Mouse (Mus musculus) heart, embryonic 15.5 days (tissue): Measurements from ENCODE around the gene Tspan13. TPM values are rescaled to one million over a fixed set of nuclear protein-coding genes. Genes with fewer than 3 reads are reported as not detected.

ENCODE experiments used
- ATAC-seq: fragments of 200-750 bp; cut with Nextera tagmentation; replicated peaks from 2 replicates; pipeline ENCODE4 v1.8.0; 2017; ENCODE audit warnings: low read depth, moderate TSS enrichment; ENCODE audit not compliant: insufficient number of reproducible peaks, insufficient read depth, low FRiP score
- H3K27ac ChIP-seq: fragments of 300-500 bp; sonication (generic); 2 replicates; pipeline ENCODE4 v1.5.1; 2015; ENCODE audit warnings: mild to moderate bottlenecking, inconsistent platforms
- H3K27me3 ChIP-seq: fragments of 300-500 bp; sonication (generic); 2 replicates; pipeline ENCODE4 v1.6.1; 2015; ENCODE audit warnings: inconsistent platforms
- H3K36me3 ChIP-seq: fragments of 300-500 bp; sonication (generic); 2 replicates; pipeline ENCODE4 v1.6.1; 2015; ENCODE audit warnings: mild to moderate bottlenecking, inconsistent platforms
- H3K4me1 ChIP-seq: fragments of 300-500 bp; sonication (generic); replicated peaks from 2 replicates; pipeline ENCODE4 v1.6.1; 2015; ENCODE audit warnings: inconsistent platforms
- H3K4me2 ChIP-seq: fragments of 300-500 bp; sonication (generic); 2 replicates; pipeline ENCODE4 v1.6.1; 2015; ENCODE audit warnings: inconsistent platforms, mild to moderate bottlenecking, moderate library complexity
- H3K4me3 ChIP-seq: fragments of 300-500 bp; sonication (generic); 2 replicates; pipeline ENCODE4 v1.5.1; 2015; ENCODE audit warnings: mild to moderate bottlenecking, inconsistent platforms
- H3K9ac ChIP-seq: fragments of 300-500 bp; sonication (generic); 2 replicates; pipeline ENCODE4 v1.6.1; 2015; ENCODE audit warnings: mild to moderate bottlenecking, inconsistent platforms
- H3K9me3 ChIP-seq: fragments of 300-500 bp; sonication (generic); replicated peaks from 2 replicates; pipeline ENCODE4 v1.6.1; 2016; ENCODE audit warnings: inconsistent platforms
- WGBS: fragments of 180-500 bp; shearing (Covaris S2); methylation state at CpG from one replicate; pipeline ENCODE4 v1.1.7; 2015; ENCODE audit warnings: mixed read lengths; 5-methylcytosine and 5-hydroxymethylcytosine counted together
- polyA plus RNA-seq: library from polyadenylated mRNA; unstranded; fragments of >200 nt; fragmentation: Nextera tagmentation; extraction: Ambion mirVana; gene quantifications from 2 replicates; pipeline ENCODE4 v1.2.1, GENCODE M21; 2015

Tspan13 gene
- polyA plus RNA-seq, 1 experiment from 2014 or later = 57.9 TPM

DNA sequence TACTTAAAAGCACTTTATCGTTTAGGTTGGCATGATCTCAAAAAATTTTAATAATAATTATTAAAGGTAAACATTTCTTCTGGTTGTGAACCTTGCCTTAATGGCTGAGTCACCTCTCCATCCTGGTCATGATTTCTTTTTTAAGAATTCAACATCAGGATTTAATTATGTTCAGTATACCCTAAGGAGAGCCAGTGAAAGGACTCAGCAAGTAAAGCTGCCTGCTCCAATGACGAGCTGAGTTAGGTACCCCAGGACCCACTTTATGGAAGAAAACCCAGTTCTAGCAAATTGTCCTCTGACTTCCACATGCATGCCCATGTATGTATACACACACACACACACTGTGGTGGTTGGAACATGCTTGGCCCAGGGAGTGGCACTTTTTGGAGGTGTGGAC, 5.3 kb upstream of the Tspan13 start:
- no peak overlapping the region for H3K4me3 ChIP-seq
- no peak overlapping the region for H3K9ac ChIP-seq
- H3K36me3 ChIP-seq = no peaks in the 10 kb centered on the region
- H3K9me3 ChIP-seq = no peaks in the 10 kb centered on the region
- no peak overlapping the region for H3K27ac ChIP-seq
- H3K4me1 ChIP-seq = no peaks in the 10 kb centered on the region
- no peak for ATAC-seq
- 80% methylated on average over 2 of the region's 2 CpGs for WGBS
- no peaks in the 10 kb centered on the region for H3K27me3 ChIP-seq
- no peak overlapping the region for H3K4me2 ChIP-seq

DNA sequence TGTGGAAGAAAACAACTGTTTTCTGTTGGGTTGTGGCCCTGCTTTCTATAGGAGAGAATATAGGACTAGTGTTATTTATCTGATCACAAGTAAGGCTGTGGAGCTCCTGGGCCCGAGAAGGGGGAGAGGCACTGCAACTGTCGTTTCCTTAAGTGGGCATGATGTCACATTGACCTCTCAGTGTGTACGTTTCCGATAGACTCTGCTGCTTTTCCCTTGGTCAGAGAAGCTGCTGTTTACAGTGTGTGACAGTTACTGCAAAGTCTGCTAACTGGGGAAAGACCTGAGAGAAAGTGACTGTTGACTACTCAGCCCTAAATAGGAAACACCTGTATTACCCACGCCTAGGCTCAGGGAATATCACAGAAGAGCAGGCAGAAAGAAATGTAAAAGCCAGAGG, 3.9 kb upstream of the Tspan13 start:
- Histone ChIP-seq H3K4me3 (no peak overlapping the region), H3K27me3 (no peaks in the 10 kb centered on the region), H3K9ac (no peak overlapping the region), H3K9me3 (no peaks in the 10 kb centered on the region), H3K4me1 (no peaks in the 10 kb centered on the region), H3K27ac (no peak overlapping the region), H3K4me2 (no peak overlapping the region), H3K36me3 (no peaks in the 10 kb centered on the region)
- no peak for ATAC-seq
- WGBS = 17% methylated on average over 5 of the region's 5 CpGs

DNA sequence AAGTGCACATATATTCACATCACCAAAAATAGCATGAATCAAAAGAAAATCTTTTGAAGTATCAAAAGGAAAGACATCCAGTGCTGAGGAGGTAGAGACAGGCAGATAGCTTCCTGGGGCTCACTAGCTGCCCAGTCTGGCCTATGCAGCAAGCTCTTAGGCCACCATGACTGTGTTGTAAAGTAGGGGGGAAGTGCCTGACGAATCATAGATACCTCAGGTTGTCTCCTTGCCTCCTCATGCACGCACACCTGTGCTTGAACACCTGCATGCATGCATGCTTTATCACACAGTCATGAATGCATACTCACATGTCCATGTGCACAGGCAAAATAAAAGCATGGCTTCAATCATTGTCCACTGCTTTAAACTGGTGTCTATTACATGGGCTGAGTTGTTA, 2.4 kb upstream of the Tspan13 start:
- Histone ChIP-seq H3K4me2 (no peak overlapping the region), H3K9me3 (no peaks in the 10 kb centered on the region), H3K27ac (no peak overlapping the region), H3K36me3 (no peaks in the 10 kb centered on the region), H3K4me1 (peaks cover 10% of the 10 kb centered on the region), H3K27me3 (no peaks in the 10 kb centered on the region), H3K4me3 (no peak overlapping the region), H3K9ac (no peak overlapping the region)
- ATAC-seq = no peak
- WGBS = 69% methylated on average over 2 of the region's 2 CpGs

DNA sequence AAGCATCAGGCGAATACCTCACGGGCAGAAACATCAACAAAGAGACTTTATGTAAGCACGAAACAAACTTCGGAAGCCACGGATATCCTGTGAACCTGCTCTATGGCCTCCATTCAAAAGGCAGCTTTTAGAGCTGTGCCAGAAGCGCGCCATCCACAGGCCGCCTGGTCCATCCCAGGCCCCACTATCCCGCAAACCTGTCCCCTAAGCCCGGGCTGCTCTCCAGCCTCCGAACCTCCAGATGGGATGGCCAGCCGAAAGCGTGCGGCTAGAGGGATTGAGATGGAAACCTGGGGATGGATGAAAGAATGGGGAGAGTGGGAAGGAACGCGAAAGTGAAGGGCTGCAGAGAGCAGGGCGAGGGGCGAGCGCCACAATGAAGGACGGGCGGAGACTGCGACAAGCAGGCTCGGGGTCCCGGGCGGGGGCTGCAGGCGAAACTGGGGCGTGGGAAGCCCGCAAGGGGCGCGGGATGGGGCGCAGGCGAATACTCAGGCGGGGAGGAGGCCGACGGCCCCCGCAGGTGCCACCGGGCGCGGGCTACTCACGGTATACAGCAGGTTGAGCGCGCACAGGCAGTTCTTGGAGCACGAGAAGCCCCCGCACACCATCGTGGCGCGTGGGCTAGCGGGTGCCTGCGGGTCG, 475 bp downstream of the Tspan13 start:
- Histone ChIP-seq H3K4me1 (peaks cover 14% of the 10 kb centered on the region), H3K9me3 (no peaks in the 10 kb centered on the region), H3K4me3 (peak overlapping the region; percentile 79), H3K4me2 (peak overlapping the region; percentile 88), H3K27ac (peak overlapping the region; percentile 51), H3K27me3 (no peaks in the 10 kb centered on the region), H3K36me3 (no peaks in the 10 kb centered on the region), H3K9ac (peak overlapping the region; percentile 74)
- ATAC-seq = peak; percentile 61
- under 1% methylated on average over 50 of the region's 50 CpGs for WGBS

DNA sequence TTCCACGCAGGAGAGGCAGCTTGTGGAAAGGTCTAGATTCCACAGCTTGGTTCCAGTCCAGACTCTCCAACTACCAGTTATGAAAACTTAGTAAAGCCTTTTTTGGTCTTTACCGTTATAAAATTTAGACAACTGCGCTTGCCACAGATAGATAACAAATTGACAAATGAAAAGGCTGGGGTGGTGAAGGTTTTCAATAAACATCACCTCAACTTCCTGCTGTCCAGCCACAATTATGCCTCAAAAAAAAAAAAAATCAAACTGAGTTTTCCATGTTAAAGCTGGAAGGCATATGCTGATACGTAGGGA, 1.1 kb downstream of the Tspan13 start:
- WGBS = 28% methylated on average over 4 of the region's 4 CpGs
- H3K27ac ChIP-seq = peak overlapping the region; percentile 42; the same call in 1 of the 2 replicates
- ATAC-seq = no peak

DNA sequence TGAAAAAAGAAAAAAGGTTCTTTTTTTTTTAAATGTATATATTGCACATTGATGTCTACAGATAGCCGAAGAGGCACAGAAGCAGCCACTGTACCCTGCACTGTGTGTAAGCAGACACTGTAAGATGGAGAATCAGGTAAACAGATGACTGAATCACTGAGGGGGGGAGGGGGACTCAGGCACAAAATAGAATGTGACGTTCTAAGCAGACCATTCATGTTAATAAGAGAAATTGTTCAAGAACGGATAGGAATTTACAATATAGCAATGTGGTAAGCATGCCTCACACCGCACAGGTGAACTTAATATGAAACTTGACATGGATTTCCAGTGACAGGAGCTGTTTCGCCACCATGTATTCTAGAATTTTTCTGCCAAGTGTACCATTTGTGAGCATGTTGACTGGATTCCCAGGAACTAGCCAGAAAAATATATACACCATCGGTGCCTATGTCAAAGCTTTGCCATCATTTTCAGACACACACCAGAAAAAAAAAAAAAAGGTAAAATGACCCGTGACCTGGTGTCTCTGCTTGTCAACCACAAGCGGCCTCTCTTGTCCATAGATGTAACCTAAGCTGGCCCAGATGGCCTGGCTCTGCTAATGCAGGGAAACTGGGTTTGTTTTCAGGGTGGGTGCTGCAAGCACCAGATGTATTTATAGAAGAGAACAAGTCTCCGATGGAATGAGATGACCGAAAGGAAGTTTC, 1.6 kb downstream of the Tspan13 start:
- no peaks in the 10 kb centered on the region for H3K27me3 ChIP-seq
- peak overlapping the region; percentile 88 for H3K4me2 ChIP-seq
- H3K36me3 ChIP-seq = no peaks in the 10 kb centered on the region
- H3K4me3 ChIP-seq = peak overlapping the region; percentile 79
- ATAC-seq = no peak
- H3K27ac ChIP-seq = peak overlapping the region; percentile 42; the same call in 1 of the 2 replicates
- 55% methylated on average over 10 of the region's 10 CpGs for WGBS
- 0 out of 2 replicates have a peak overlapping the region, but pooled peaks have one; percentile 8 for H3K9ac ChIP-seq
- peaks cover 16% of the 10 kb centered on the region for H3K4me1 ChIP-seq
- H3K9me3 ChIP-seq = no peaks in the 10 kb centered on the region

More for the DNA sequence above, 1.1 kb downstream of the Tspan13 start:
- H3K9me3 ChIP-seq = no peaks in the 10 kb centered on the region
- no peaks in the 10 kb centered on the region for H3K36me3 ChIP-seq
- H3K4me1 ChIP-seq = peaks cover 16% of the 10 kb centered on the region
- peak overlapping the region; percentile 8; the same call in 1 of the 2 replicates for H3K9ac ChIP-seq
- H3K4me2 ChIP-seq = peak overlapping the region; percentile 88
- no peaks in the 10 kb centered on the region for H3K27me3 ChIP-seq
- H3K4me3 ChIP-seq = peak overlapping the region; percentile 79

DNA sequence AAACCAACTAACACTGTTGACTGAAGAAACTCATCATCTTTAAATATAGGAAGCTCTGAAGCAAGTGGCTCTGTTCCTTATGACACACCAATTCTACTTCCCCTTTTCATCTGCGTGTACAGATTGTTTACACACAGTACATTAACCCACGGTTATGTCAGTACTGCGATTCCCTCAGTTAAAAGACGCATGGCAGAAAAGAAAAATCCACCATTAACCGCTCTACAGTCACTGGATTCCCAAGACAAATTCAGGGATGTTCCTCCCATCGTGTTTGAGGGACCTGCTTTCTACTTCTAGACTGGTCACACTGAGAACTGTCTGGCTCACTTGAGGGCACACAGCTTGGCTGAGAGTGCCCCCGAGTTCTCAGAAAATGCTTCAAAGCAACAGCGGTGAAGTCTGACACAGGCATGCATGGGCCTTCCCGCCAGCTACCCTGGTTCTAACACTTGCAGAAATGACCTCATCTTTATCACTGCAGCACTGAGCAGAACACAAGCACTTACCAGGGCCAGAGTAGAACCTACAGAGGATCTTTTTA, 2.7 kb downstream of the Tspan13 start:
- peak overlapping the region; percentile 45 for H3K27ac ChIP-seq
- H3K9ac ChIP-seq = no peak overlapping the region
- H3K36me3 ChIP-seq = no peaks in the 10 kb centered on the region
- H3K4me3 ChIP-seq = peak overlapping the region; percentile 12; the same call in 1 of the 2 replicates
- WGBS = 56% methylated on average over 9 of the region's 9 CpGs
- H3K4me2 ChIP-seq = peak overlapping the region; percentile 24; the same call in 1 of the 2 replicates
- no peaks in the 10 kb centered on the region for H3K27me3 ChIP-seq
- H3K4me1 ChIP-seq = peaks cover 16% of the 10 kb centered on the region
- ATAC-seq = no peak
- no peaks in the 10 kb centered on the region for H3K9me3 ChIP-seq

DNA sequence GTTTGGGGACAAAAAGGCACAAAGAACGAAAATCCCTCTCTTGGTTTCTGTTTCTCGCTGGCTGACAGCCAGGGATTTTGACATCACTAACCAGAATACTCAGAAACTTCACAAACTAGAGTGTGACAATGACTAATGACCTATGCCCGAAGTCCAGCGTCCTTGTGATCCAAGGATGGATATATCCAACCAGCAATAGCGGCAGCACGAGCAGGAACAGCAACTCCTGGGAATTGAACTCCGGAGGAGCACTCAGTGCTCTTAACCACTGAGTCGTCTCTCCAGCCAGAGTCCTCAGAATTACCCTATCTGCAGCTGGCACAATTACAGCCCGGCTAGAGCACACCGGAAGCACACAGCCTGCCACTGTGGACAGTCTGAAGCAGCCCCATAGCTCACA, 5.5 kb downstream of the Tspan13 start:
- Histone ChIP-seq H3K4me1 (peaks cover 16% of the 10 kb centered on the region), H3K9me3 (no peaks in the 10 kb centered on the region), H3K4me2 (no peak overlapping the region), H3K27ac (no peak overlapping the region), H3K9ac (no peak overlapping the region), H3K36me3 (no peaks in the 10 kb centered on the region), H3K4me3 (no peak overlapping the region), H3K27me3 (no peaks in the 10 kb centered on the region)
- ATAC-seq = no peak
- WGBS = 68% methylated on average over 10 of the region's 10 CpGs

DNA sequence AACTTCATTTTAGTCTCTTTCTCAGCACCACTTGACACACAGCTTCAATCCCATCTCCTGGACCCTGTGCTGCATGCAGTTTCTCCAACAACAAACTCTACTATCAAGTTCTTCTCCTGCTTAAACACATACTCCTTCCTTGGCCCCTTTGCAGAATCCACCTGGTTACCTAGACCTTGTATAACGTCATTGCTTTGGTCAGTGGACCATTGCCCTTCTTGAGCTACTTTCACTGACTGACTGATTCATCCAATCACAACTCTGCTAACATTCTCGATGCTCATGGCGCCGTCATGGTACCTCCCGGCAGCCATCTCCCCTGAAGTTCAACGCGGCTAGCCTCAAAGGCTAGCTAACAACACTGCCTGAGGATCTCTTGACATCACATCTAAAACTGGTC, 6.2 kb downstream of the Tspan13 start:
- H3K9me3 ChIP-seq = no peaks in the 10 kb centered on the region
- H3K4me1 ChIP-seq = peaks cover 16% of the 10 kb centered on the region
- no peak for ATAC-seq
- 96% methylated on average over 7 of the region's 7 CpGs for WGBS
- no peak overlapping the region for H3K4me2 ChIP-seq
- H3K9ac ChIP-seq = no peak overlapping the region
- no peaks in the 10 kb centered on the region for H3K36me3 ChIP-seq
- no peaks in the 10 kb centered on the region for H3K27me3 ChIP-seq
- H3K27ac ChIP-seq = no peak overlapping the region
- no peak overlapping the region for H3K4me3 ChIP-seq

DNA sequence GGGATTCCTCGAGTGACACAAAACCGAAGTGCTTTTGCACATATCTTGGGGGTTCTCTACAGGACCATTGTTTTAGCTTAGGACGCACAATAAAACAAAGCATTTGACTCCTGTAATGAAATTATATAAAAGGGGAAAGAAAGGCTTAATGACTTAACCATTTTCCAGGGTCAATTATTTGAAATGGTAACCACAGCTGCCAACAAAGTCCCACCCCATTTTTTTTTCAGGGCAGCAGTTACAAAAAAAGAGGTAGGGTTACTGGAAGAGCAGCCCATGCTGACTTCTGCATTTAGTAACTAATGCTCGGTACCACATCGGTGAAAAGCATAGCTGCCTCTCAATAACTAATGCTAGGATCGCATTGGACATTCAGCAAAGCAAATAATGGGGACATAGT, 6.8 kb downstream of the Tspan13 start:
- Histone ChIP-seq H3K9me3 (no peaks in the 10 kb centered on the region), H3K27me3 (no peaks in the 10 kb centered on the region), H3K27ac (no peak overlapping the region), H3K4me1 (peaks cover 13% of the 10 kb centered on the region), H3K4me2 (no peak overlapping the region), H3K36me3 (no peaks in the 10 kb centered on the region), H3K9ac (no peak overlapping the region), H3K4me3 (no peak overlapping the region)
- ATAC-seq = no peak
- 88% methylated on average over 6 of the region's 6 CpGs for WGBS

DNA sequence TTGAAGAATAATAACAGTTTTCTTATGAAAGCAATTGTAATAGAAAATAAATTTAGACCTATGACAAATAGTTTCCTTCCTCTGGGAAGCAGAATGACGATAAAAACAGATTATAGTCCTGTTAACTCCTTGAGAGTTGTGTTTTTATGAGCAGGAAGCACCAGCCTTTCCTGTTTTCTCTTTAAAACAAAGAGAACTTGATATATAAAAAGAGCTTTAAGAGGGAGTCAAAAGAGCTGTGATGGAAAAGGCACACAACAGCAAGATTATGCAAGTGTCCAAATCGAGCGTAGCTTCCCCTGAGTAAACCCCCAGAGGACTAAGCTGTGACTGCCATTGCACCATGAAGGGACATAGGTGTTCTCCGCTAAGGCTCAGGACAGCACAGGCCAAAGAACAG, 9.9 kb downstream of the Tspan13 start:
- no peak for ATAC-seq
- no peak overlapping the region for H3K9ac ChIP-seq
- no peak overlapping the region for H3K4me2 ChIP-seq
- H3K27me3 ChIP-seq = no peaks in the 10 kb centered on the region
- 63% methylated on average over 4 of the region's 4 CpGs for WGBS
- H3K4me1 ChIP-seq = peaks cover 11% of the 10 kb centered on the region
- peak overlapping the region; percentile 45; the same call in 1 of the 2 replicates for H3K27ac ChIP-seq
- H3K4me3 ChIP-seq = no peak overlapping the region
- H3K9me3 ChIP-seq = no peaks in the 10 kb centered on the region
- H3K36me3 ChIP-seq = no peaks in the 10 kb centered on the region
